Mouse (Mus musculus): ENCODE results near the gene Rxfp4.

Rxfp4 gene

GRCm38 (mm10) chr3:88651669-88652618 lies 998 bp downstream of the Rxfp4 start:
- no peak for DNase-seq

GRCm38 (mm10) chr3:88650713-88651504 lies 2.0 kb downstream of the Rxfp4 start:
- DNase-seq: no peak

GRCm38 (mm10) chr3:88649967-88650366 lies 3.0 kb downstream of the Rxfp4 start:
- no peak for DNase-seq

GRCm38 (mm10) chr3:88649186-88649585 lies 3.8 kb downstream of the Rxfp4 start:
- DNase-seq: no peak

GRCm38 (mm10) chr3:88648452-88649168 lies 4.3 kb downstream of the Rxfp4 start:
- no peak for DNase-seq

- DNase-seq: no peak
These were observed 5.0 kb downstream of the Rxfp4 start for GRCm38 (mm10) chr3:88647779-88648413.

- no peak for DNase-seq
These were observed 5.9 kb downstream of the Rxfp4 start for GRCm38 (mm10) chr3:88647076-88647475.

GRCm38 (mm10) chr3:88646426-88646995 lies 6.4 kb downstream of the Rxfp4 start:
- DNase-seq: no peak

- no peak for DNase-seq
These were observed 7.0 kb downstream of the Rxfp4 start for GRCm38 (mm10) chr3:88645937-88646336.

- DNase-seq: no peak
These were observed 9.9 kb downstream of the Rxfp4 start for GRCm38 (mm10) chr3:88643078-88643477.

- peak; percentile 66 to 68 for DNase-seq
These were observed 12.3 kb downstream of the Rxfp4 start for GRCm38 (mm10) chr3:88640676-88641075.

- DNase-seq: no peak
These were observed 13.7 kb downstream of the Rxfp4 start for GRCm38 (mm10) chr3:88639239-88639638.

GRCm38 (mm10) chr3:88637134-88637533 lies 15.8 kb downstream of the Rxfp4 start:
- no peak for DNase-seq

GRCm38 (mm10) chr3:88636555-88636986 lies 16.4 kb downstream of the Rxfp4 start:
- DNase-seq: no peak

- DNase-seq: no peak
These were observed 17.3 kb downstream of the Rxfp4 start for GRCm38 (mm10) chr3:88635506-88636275.

GRCm38 (mm10) chr3:88633056-88633455 lies 19.9 kb downstream of the Rxfp4 start:
- DNase-seq: no peak

- DNase-seq: peak in 1 of 2 experiments; percentile 26
These were observed 20.9 kb downstream of the Rxfp4 start for GRCm38 (mm10) chr3:88631921-88632587.

GRCm38 (mm10) chr3:88630849-88631341 lies 22.0 kb downstream of the Rxfp4 start:
- peak in 1 of 2 experiments; percentile 33 for DNase-seq

GRCm38 (mm10) chr3:88630018-88630417 lies 22.9 kb downstream of the Rxfp4 start:
- DNase-seq: peak in 1 of 2 experiments; percentile 3

- peak in 1 of 2 experiments; percentile 10 for DNase-seq
These were observed 23.7 kb downstream of the Rxfp4 start for GRCm38 (mm10) chr3:88629244-88629643.
